Mouse (Mus musculus) gastrocnemius, postnatal 4 days (tissue): ENCODE data around the gene Uroc1. TPM values are rescaled to one million over a fixed set of nuclear protein-coding genes. Genes with fewer than 3 reads are reported as not detected.

ENCODE experiments used
- total RNA-seq, 2 experiments: library from RNA; stranded (reverse); gene quantifications; 2 replicates each; pipeline ENCODE4 v1.2.3; 2021

The Uroc1 gene
- total RNA-seq, 2 experiments from 2014 or later = 0.07 to 0.57 TPM

Other genes starting within 250 kb of the Uroc1 start
- not detected for gene Vmn1r50, start 231.9 kb upstream of the Uroc1 start, total RNA-seq
- not detected for gene Vmn1r51, start 210.7 kb upstream of the Uroc1 start, total RNA-seq
- not detected for gene Vmn1r52, start 158.5 kb upstream of the Uroc1 start, total RNA-seq
- gene V1ra8, start 130.5 kb upstream of the Uroc1 start, total RNA-seq = not detected
- not detected for gene Vmn1r53, start 108.8 kb upstream of the Uroc1 start, total RNA-seq
- gene Vmn1r54, start 87.0 kb upstream of the Uroc1 start, total RNA-seq = not detected
- gene BC048671, start 32.1 kb upstream of the Uroc1 start, total RNA-seq = not detected
- not detected for gene Chst13, start 8.1 kb upstream of the Uroc1 start, total RNA-seq
- gene Zxdc, start 36.2 kb downstream of the Uroc1 start, total RNA-seq = 10 to 100 TPM; 18.8 to 21.7 TPM
- under 1 TPM; 0.26 to 0.37 TPM for gene Cfap100, start 95.5 kb downstream of the Uroc1 start, total RNA-seq
- 1 to 10 TPM; 6.3 to 6.7 TPM for gene Klf15, start 129.3 kb downstream of the Uroc1 start, total RNA-seq
- 1 to 10 TPM; 2.2 to 2.9 TPM for gene Aldh1l1, start 153.1 kb downstream of the Uroc1 start, total RNA-seq